Mouse (Mus musculus): ENCODE results near the gene Gpr108.

DNA sequence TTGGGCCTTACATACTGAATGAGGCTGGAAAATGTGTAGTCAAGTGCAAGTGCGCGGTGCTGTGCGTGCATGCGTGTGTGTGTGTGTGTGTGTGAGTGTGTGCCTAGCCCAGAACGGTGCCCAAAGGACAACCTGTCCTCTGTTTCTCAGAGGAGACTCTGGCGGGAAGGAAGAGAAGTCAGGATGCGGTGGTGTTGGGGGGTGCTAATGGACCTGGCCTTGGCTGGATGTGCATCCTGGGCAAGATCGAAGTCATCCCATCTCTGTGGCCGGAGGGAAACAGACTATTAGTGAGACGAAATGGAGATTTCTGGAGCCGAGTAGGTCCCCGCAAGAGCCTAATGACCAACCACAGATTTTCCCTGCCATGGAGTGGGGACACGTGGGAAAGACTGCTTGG, 525 bp upstream of the Gpr108 start:
- TF ChIP-seq CTCF (IDR thresholded peaks at IDR 0.05; ENCODE audit: borderline replicate concordance, insufficient read depth, low read length) (no peak), POLR2A (IDR thresholded peaks at IDR 0.05; ENCODE audit: low read depth, low read length) (no peak; the same call in 1 of the 2 replicates)

Measured in embryonic fibroblast, embryonic 13.5 days (primary cell).